Mouse (Mus musculus) CD4-positive naive resting alpha-beta T cell, adult 76 days (primary cell): ENCODE measurements around the gene Nmnat3. TPM values are rescaled to one million over a fixed set of nuclear protein-coding genes. Genes with fewer than 3 reads are reported as not detected.

Source experiments
- total RNA-seq: library from RNA; stranded (reverse); gene quantifications from one replicate; pipeline ENCODE4 v1.2.4, GENCODE M21; 2023

The Nmnat3 gene
- 12.2 TPM for total RNA-seq

GRCm38 (mm10) chr9:98287135-98287534, at the start of gene Nmnat3:
Gene Nmnat3, plus strand, starts transcription at chr9:98287435.

DNA sequence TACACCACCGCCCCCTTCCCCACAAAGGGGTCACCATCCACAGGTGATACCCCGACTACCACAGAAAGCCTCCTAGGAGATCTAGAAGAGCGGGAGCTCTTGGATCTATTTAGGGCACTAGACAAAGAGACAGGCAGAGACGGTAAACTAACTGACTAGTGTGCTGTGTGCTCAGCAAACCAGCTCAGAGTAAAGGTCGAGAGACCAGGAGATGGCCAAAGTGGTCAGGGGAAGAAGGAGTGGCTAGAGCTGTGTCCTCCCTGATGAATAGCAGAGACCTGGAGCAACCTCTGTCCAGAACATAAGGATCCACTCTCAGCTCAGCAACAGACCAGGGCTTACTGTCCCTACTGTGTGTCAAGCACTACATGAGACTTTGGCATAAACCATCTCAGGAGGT, 135.4 kb downstream of the Nmnat3 start, which contains the start of gene Rbp1:
Rbp1 (plus strand) TSS at position 306 of the 400 bp plus-strand sequence.

Other genes starting within 250 kb of the Nmnat3 start
- gene Rbp1, start 135.5 kb downstream of the Nmnat3 start, total RNA-seq = 0.41 TPM
- gene Rbp2, start 198.7 kb downstream of the Nmnat3 start, total RNA-seq = not detected